Mouse (Mus musculus): ENCODE measurements around the gene Iqcf3. TPM values are rescaled to one million over a fixed set of nuclear protein-coding genes. Genes with fewer than 3 reads are reported as not detected.

Iqcf3 gene
- polyA plus RNA-seq, 1 experiment from 2014 or later = not detected

DNA sequence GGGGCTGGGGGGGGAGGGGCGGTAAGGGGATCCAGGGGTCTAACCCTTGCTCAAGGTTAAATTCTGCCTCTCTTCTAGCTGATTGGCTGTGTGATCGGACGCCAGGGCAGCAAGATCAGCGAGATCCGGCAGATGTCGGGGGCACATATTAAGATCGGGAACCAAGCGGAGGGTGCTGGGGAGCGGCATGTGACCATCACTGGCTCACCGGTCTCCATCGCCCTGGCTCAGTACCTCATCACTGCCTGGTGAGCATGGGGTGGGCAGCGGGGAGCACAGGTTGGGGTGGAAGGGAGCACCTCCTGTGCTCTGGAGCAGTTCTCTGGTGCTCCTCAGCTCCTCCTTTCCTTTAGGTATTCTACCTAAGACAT, 99.0 kb downstream of the Iqcf3 start:
- ATAC-seq (ENCODE audit: low FRiP score) (no peak), DNase-seq (ENCODE audit: low spot score) (no peak)
- H3K9me3 ChIP-seq (ENCODE audit: control insufficient read depth, low read length) = no peaks in the 10 kb centered on the region
- H3K27ac ChIP-seq = no peak overlapping the region
- no peak overlapping the region for H3K4me2 ChIP-seq (replicated peaks)
- H3K4me1 ChIP-seq (replicated peaks; ENCODE audit: control insufficient read depth, insufficient read depth, low read length) = peaks cover 27% of the 10 kb centered on the region
- H3K4me3 ChIP-seq (replicated peaks; ENCODE audit: low read length) = no peak overlapping the region
- 91% methylated on average over 12 of the region's 12 CpGs for WGBS
- peaks cover 41% of the 10 kb centered on the region for H3K36me3 ChIP-seq (replicated peaks; ENCODE audit: control insufficient read depth, insufficient read depth)
- H3K9ac ChIP-seq = no peak overlapping the region
- no peaks in the 10 kb centered on the region for H3K27me3 ChIP-seq (ENCODE audit: control insufficient read depth, insufficient read depth, low read length)

- ATAC-seq (ENCODE audit: low FRiP score) = no peak
- Histone ChIP-seq H3K4me2 (replicated peaks) (no peak overlapping the region), H3K4me3 (replicated peaks; ENCODE audit: low read length) (no peak overlapping the region), H3K9ac (no peak overlapping the region), H3K9me3 (ENCODE audit: control insufficient read depth, low read length) (no peaks in the 10 kb centered on the region), H3K27ac (no peak overlapping the region), H3K27me3 (ENCODE audit: control insufficient read depth, insufficient read depth, low read length) (no peaks in the 10 kb centered on the region), H3K36me3 (replicated peaks; ENCODE audit: control insufficient read depth, insufficient read depth) (peaks cover 41% of the 10 kb centered on the region), H3K4me1 (replicated peaks; ENCODE audit: control insufficient read depth, insufficient read depth, low read length) (peaks cover 33% of the 10 kb centered on the region)
- WGBS = 76% methylated on average over 16 of the region's 16 CpGs
- no peak for DNase-seq (ENCODE audit: low spot score)
Measured at GRCm38 (mm10) chr9:106461641-106462429, 99.6 kb downstream of the Iqcf3 start.

DNA sequence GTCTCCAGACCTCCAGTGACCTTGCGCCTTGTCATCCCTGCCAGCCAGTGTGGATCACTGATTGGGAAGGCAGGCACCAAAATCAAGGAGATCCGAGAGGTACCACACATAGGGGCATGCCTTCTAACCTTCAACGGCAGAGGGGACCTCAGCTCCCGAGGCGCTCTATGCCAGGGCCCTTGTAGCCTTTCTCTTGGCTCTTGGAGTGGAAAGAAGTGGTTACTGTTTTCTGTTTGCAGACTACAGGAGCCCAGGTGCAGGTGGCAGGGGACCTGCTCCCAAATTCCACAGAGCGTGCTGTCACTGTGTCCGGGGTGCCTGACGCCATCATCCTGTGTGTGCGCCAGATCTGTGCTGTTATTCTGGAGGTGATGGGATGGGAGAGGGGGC, 100.4 kb downstream of the Iqcf3 start:
- H3K36me3 ChIP-seq (replicated peaks; ENCODE audit: control insufficient read depth, insufficient read depth) = peaks cover 41% of the 10 kb centered on the region

DNA sequence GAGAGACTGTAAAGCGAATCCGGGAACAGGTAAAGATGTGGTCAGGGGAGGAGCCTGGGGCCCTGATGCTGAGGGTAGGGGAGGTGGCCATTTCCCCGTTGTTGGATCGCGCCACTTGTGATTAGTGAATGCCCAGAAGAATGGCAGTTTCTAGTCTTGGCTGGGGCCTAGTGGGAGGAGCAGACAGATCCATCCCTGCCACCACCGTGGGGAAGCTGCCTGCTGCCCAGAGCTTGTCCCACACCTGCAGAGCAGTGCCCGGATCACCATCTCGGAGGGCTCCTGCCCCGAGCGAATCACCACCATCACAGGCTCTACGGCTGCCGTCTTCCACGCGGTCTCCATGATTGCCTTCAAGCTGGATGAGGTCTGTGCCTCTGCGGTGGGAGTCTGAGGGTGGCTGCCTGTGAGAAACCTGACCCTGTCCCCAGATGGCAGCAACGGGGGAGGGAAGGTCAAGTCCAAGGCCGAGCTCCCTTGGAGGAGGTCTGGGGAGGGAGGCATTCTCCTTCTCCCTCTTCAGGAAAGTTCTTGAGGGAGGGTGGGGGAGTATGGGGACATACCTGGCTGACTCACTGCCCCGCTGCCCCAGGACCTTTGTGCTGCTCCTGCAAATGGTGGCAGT, 100.9 kb downstream of the Iqcf3 start:
- Histone ChIP-seq H3K9ac (no peak overlapping the region), H3K4me1 (replicated peaks; ENCODE audit: control insufficient read depth, insufficient read depth, low read length) (peaks cover 41% of the 10 kb centered on the region), H3K9me3 (ENCODE audit: control insufficient read depth, low read length) (no peaks in the 10 kb centered on the region), H3K27ac (no peak overlapping the region), H3K4me2 (replicated peaks) (no peak overlapping the region), H3K4me3 (replicated peaks; ENCODE audit: low read length) (no peak overlapping the region), H3K36me3 (replicated peaks; ENCODE audit: control insufficient read depth, insufficient read depth) (peaks cover 41% of the 10 kb centered on the region), H3K27me3 (ENCODE audit: control insufficient read depth, insufficient read depth, low read length) (no peaks in the 10 kb centered on the region)
- ATAC-seq (ENCODE audit: low FRiP score) (no peak), DNase-seq (ENCODE audit: low spot score) (no peak)
- 86% methylated on average over 18 of the region's 18 CpGs for WGBS

More for the DNA sequence above, 100.4 kb downstream of the Iqcf3 start:
- H3K27ac ChIP-seq = no peak overlapping the region
- H3K9me3 ChIP-seq (ENCODE audit: control insufficient read depth, low read length) = no peaks in the 10 kb centered on the region
- H3K27me3 ChIP-seq (ENCODE audit: control insufficient read depth, insufficient read depth, low read length) = no peaks in the 10 kb centered on the region
- peaks cover 41% of the 10 kb centered on the region for H3K4me1 ChIP-seq (replicated peaks; ENCODE audit: control insufficient read depth, insufficient read depth, low read length)
- no peak overlapping the region for H3K4me2 ChIP-seq (replicated peaks)
- ATAC-seq (ENCODE audit: low FRiP score) (no peak), DNase-seq (ENCODE audit: low spot score) (no peak)
- WGBS = 91% methylated on average over 9 of the region's 9 CpGs
- H3K4me3 ChIP-seq (replicated peaks; ENCODE audit: low read length) = no peak overlapping the region
- H3K9ac ChIP-seq = no peak overlapping the region

DNA sequence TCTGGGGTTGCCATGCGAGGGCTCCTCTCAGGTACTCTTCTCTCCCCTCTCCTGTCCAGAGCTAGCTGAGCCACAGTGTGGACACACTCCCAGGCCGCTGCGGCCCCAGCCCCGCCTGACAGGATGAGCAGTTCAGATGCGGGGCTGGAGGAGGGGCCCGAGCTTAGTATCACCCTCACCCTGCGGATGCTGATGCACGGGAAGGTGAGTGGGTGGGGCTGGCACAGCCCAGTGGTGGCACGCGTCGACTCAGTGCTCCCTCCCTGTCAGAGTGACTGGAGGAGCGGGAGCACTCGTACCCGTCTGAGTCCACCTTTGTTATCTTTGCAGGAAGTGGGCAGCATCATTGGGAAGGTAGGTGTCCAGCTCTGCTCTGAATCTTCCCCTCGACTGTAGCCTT, 101.5 kb downstream of the Iqcf3 start:
- Histone ChIP-seq H3K9ac (no peak overlapping the region), H3K4me3 (replicated peaks; ENCODE audit: low read length) (no peak overlapping the region), H3K27me3 (ENCODE audit: control insufficient read depth, insufficient read depth, low read length) (no peaks in the 10 kb centered on the region), H3K9me3 (ENCODE audit: control insufficient read depth, low read length) (no peaks in the 10 kb centered on the region), H3K4me2 (replicated peaks) (no peak overlapping the region), H3K4me1 (replicated peaks; ENCODE audit: control insufficient read depth, insufficient read depth, low read length) (peaks cover 40% of the 10 kb centered on the region), H3K27ac (no peak overlapping the region), H3K36me3 (replicated peaks; ENCODE audit: control insufficient read depth, insufficient read depth) (peaks cover 41% of the 10 kb centered on the region)
- 89% methylated on average over 15 of the region's 15 CpGs for WGBS
- no peak for ATAC-seq (ENCODE audit: low FRiP score)
- DNase-seq (ENCODE audit: low spot score) = no peak

DNA sequence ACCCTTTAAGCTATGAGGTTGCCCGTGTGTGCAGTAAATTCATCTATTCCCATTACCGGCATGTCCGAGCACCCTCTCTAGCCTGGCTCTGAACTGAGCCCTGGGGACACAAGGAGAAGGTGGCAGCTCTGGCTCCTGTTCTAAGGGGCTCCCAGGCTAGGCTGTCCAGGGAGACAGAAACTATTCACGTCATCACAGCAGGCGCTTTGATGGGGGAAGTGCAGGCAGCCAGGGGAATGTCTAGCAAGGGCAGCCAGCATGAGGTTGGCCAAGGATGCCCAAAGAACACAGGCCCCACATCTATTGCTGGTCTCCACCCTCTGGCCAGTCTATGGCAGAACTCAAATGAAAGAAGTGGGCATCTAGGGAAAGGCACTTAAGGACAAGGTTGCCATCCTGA, 103.5 kb downstream of the Iqcf3 start:
- peaks cover 35% of the 10 kb centered on the region for H3K4me1 ChIP-seq (replicated peaks; ENCODE audit: control insufficient read depth, insufficient read depth, low read length)
- H3K9me3 ChIP-seq (ENCODE audit: control insufficient read depth, low read length) = no peaks in the 10 kb centered on the region
- H3K36me3 ChIP-seq (replicated peaks; ENCODE audit: control insufficient read depth, insufficient read depth) = peaks cover 27% of the 10 kb centered on the region
- H3K9ac ChIP-seq = peak overlapping the region; percentile 91
- WGBS = 52% methylated on average over 5 of the region's 5 CpGs
- H3K27ac ChIP-seq = no peak overlapping the region
- ATAC-seq (ENCODE audit: low FRiP score) (no peak), DNase-seq (ENCODE audit: low spot score) (no peak)
- H3K27me3 ChIP-seq (ENCODE audit: control insufficient read depth, insufficient read depth, low read length) = no peaks in the 10 kb centered on the region
- H3K4me2 ChIP-seq (replicated peaks) = peak overlapping the region; percentile 96; the same call in 1 of the 2 replicates
- H3K4me3 ChIP-seq (replicated peaks; ENCODE audit: low read length) = no peak overlapping the region

DNA sequence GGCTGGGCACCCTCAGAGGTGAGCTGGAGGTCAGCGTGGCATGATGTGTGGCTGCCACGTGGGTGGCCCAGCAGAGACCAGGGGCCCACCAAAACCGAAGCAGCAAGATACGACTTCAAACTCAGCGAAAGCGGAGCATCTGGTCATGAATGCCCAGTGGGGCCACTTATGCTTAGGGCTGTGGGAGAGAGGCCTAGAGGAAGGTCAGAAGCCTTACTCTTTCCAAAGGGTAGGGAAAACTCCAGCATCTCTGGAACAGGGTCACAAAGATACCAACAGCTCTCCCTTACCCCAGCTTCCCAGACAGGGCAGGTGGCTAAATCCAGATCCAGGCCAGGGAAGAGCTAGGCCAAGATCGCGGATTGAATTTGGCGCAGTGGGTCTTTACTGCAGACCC, 104.3 kb downstream of the Iqcf3 start:
- Histone ChIP-seq H3K36me3 (replicated peaks; ENCODE audit: control insufficient read depth, insufficient read depth) (peaks cover 22% of the 10 kb centered on the region), H3K4me1 (replicated peaks; ENCODE audit: control insufficient read depth, insufficient read depth, low read length) (peaks cover 40% of the 10 kb centered on the region), H3K4me3 (replicated peaks; ENCODE audit: low read length) (peak overlapping the region; percentile 60), H3K27me3 (ENCODE audit: control insufficient read depth, insufficient read depth, low read length) (no peaks in the 10 kb centered on the region), H3K9me3 (ENCODE audit: control insufficient read depth, low read length) (no peaks in the 10 kb centered on the region), H3K4me2 (replicated peaks) (peak overlapping the region; percentile 96), H3K9ac (peak overlapping the region; percentile 91), H3K27ac (peak overlapping the region; percentile 81)
- DNase-seq (ENCODE audit: low spot score) (no peak), ATAC-seq (ENCODE audit: low FRiP score) (no peak)
- WGBS = 37% methylated on average over 9 of the region's 9 CpGs

DNA sequence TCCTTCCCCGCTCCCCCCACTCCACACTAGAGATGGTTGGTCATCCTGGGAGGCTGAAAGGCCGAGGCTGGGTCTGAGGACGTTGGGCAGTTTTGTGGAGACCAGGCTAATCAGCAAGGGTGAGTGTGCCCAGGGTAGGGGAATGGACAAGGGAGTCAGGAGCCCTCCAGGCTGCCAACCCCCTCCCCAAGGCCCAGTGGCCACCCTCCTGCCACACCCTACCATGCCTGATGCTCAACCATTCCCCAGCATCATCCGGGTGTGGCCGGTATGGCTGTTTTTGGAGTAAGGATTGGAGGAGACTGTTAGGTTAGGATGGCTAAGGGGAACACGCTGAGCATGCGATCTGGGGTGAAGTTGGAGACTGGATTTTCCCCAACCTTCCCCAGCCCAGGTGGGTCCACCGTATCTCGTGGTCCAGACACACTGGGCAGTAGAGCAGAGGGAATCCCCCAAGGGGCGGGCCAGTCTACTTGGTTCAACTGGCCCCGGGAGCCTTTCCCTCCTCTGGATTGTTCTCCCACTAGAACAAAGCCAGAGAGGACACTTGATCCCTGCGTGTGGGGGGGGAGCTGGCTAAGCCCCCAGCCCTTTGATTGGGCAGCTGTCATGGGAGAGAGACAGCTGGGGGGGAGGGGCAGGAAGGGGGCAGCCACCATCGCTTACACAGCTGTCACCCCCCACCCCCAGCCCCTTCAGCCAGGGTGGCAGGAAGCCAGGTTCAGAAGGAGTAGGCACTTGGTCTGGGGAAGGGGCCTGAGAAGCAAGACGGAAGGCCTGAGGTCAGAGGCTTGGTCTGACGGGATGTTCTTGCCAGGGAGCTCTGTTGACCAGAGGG, 104.9 kb downstream of the Iqcf3 start:
- H3K4me1 ChIP-seq (replicated peaks; ENCODE audit: control insufficient read depth, insufficient read depth, low read length) = peaks cover 40% of the 10 kb centered on the region
- peaks cover 15% of the 10 kb centered on the region for H3K36me3 ChIP-seq (replicated peaks; ENCODE audit: control insufficient read depth, insufficient read depth)
- peak overlapping the region; percentile 96 for H3K4me2 ChIP-seq (replicated peaks)
- DNase-seq (ENCODE audit: low spot score) (no peak), ATAC-seq (ENCODE audit: low FRiP score) (no peak)
- WGBS = 23% methylated on average over 15 of the region's 15 CpGs
- peak overlapping the region; percentile 91 for H3K9ac ChIP-seq
- no peaks in the 10 kb centered on the region for H3K9me3 ChIP-seq (ENCODE audit: control insufficient read depth, low read length)
- peak overlapping the region; percentile 60 for H3K4me3 ChIP-seq (replicated peaks; ENCODE audit: low read length)
- peak overlapping the region; percentile 81 for H3K27ac ChIP-seq
- no peaks in the 10 kb centered on the region for H3K27me3 ChIP-seq (ENCODE audit: control insufficient read depth, insufficient read depth, low read length)
